Mouse (Mus musculus) liver, adult 2 months (tissue): ENCODE results near the gene Ptprk. TPM values are rescaled to one million over a fixed set of nuclear protein-coding genes. Genes with fewer than 3 reads are reported as not detected.
A peak's percentile ranks its signal among the peaks of the same experiment; 100 is the strongest.

Experiments used
- DNase-seq: peaks from one replicate; pipeline ENCODE4 v3.0.0-alpha.2; 2011; ENCODE audit warnings: low read depth, low spot score; ENCODE audit errors: extremely low read depth
- H3K27ac ChIP-seq: fragments of 200-500 bp; replicated peaks from 2 replicates; pipeline ENCODE4 v1.5.1; 2012; ENCODE audit warnings: low read depth, mild to moderate bottlenecking, control low read depth, inconsistent platforms, low read length; ENCODE audit not compliant: insufficient read depth
- H3K27me3 ChIP-seq: fragments of 200-500 bp; 2 replicates; pipeline ENCODE4 v1.6.1; 2012; ENCODE audit warnings: mild to moderate bottlenecking, moderate library complexity, low read length, inconsistent platforms; ENCODE audit not compliant: control insufficient read depth, insufficient read depth
- H3K36me3 ChIP-seq: fragments of 200-500 bp; 2 replicates; pipeline ENCODE4 v1.6.1; 2012; ENCODE audit warnings: low read length, inconsistent platforms; ENCODE audit not compliant: control insufficient read depth, insufficient read depth
- H3K4me1 ChIP-seq: fragments of 200-500 bp; 2 replicates; pipeline ENCODE4 v1.6.1; 2011; ENCODE audit warnings: low read length; ENCODE audit not compliant: control insufficient read depth, insufficient read depth
- H3K4me3 ChIP-seq: fragments of 200-500 bp; 2 replicates; pipeline ENCODE4 v1.5.1; 2011; ENCODE audit warnings: low read depth, mild to moderate bottlenecking, control low read depth, low read length, moderate library complexity; ENCODE audit not compliant: insufficient read depth
- H3K79me2 ChIP-seq: fragments of 200-500 bp; 2 replicates; pipeline ENCODE4 v1.6.1; 2012; ENCODE audit warnings: inconsistent platforms, mild to moderate bottlenecking, low read length, moderate library complexity; ENCODE audit not compliant: control insufficient read depth, insufficient read depth
- H3K9ac ChIP-seq: fragments of 200-500 bp; 2 replicates; pipeline ENCODE4 v1.6.1; 2012; ENCODE audit warnings: low read depth, mild to moderate bottlenecking, control low read depth, inconsistent platforms, low read length
- CTCF ChIP-seq: fragments of 200-500 bp; IDR thresholded peaks from 2 replicates; pipeline ENCODE4 v1.5.1; 2011; ENCODE audit warnings: low read depth, low read length, control low read depth
- POLR2A ChIP-seq: fragments of 200-500 bp; IDR thresholded peaks from 2 replicates; pipeline ENCODE4 v1.6.1; 2011; ENCODE audit warnings: low read length, control low read depth; ENCODE audit not compliant: insufficient read depth; ENCODE audit errors: extremely low read depth
- WGBS: fragments of 180-500 bp; shearing (Covaris S2); methylation state at CpG from one replicate; pipeline ENCODE4 v1.1.7; 2018; 5-methylcytosine and 5-hydroxymethylcytosine counted together
- polyA plus RNA-seq: library from polyadenylated mRNA; depleted of rRNA; stranded (reverse); fragments of >200 nt; gene quantifications from 2 replicates; pipeline ENCODE4 v1.2.3, GENCODE M21; 2012
- total RNA-seq: library from RNA; depleted of rRNA; stranded (reverse); fragments of >200 nt; gene quantifications from 2 replicates; pipeline ENCODE4 v1.2.3, GENCODE M21; 2014

The Ptprk gene
- total and polyA plus RNA-seq, 2 experiments: 23.2 to 47.5 TPM

- H3K36me3 ChIP-seq: no peaks in the 10 kb centered on the region
Observed at GRCm38 (mm10) chr10:28249047-28249446, 174.4 kb downstream of the Ptprk start.

GRCm38 (mm10) chr10:28251385-28251784 lies 176.8 kb downstream of the Ptprk start:
- H3K79me2 ChIP-seq: peaks cover 10% of the 10 kb centered on the region; the same call in 1 of the 2 replicates
- no peak for DNase-seq
- no peak overlapping the region for H3K9ac ChIP-seq
- 0 out of 2 replicates have a peak, but pooled peaks cover 2% of the 10 kb centered on the region for H3K4me1 ChIP-seq
- H3K4me3 ChIP-seq: no peak overlapping the region
- no peak overlapping the region for H3K27ac ChIP-seq
- no peaks in the 10 kb centered on the region for H3K36me3 ChIP-seq
- 90% methylated on average over 4 of the region's 4 CpGs for WGBS
- H3K27me3 ChIP-seq: no peaks in the 10 kb centered on the region
- TF ChIP-seq POLR2A (no peak), CTCF (no peak)

More at GRCm38 (mm10) chr10:28249047-28249446, 174.4 kb downstream of the Ptprk start:
- DNase-seq: peak; percentile 28
- WGBS: 88% methylated on average over 4 of the region's 4 CpGs
- H3K79me2 ChIP-seq: peaks cover 10% of the 10 kb centered on the region; the same call in 1 of the 2 replicates
- no peak overlapping the region for H3K4me3 ChIP-seq
- H3K27ac ChIP-seq: no peak overlapping the region
- H3K9ac ChIP-seq: no peak overlapping the region
- 0 out of 2 replicates have a peak, but pooled peaks cover 2% of the 10 kb centered on the region for H3K4me1 ChIP-seq
- no peaks in the 10 kb centered on the region for H3K27me3 ChIP-seq
- TF ChIP-seq CTCF (no peak), POLR2A (no peak)

- Histone ChIP-seq H3K4me3 (no peak overlapping the region), H3K9ac (no peak overlapping the region), H3K27ac (no peak overlapping the region), H3K4me1 (peaks cover 2% of the 10 kb centered on the region; the same call in 1 of the 2 replicates), H3K79me2 (peaks cover 8% of the 10 kb centered on the region), H3K36me3 (peaks cover 4% of the 10 kb centered on the region; the same call in 1 of the 2 replicates), H3K27me3 (no peaks in the 10 kb centered on the region)
- TF ChIP-seq POLR2A: no peak
- no peak for TF ChIP-seq CTCF
- 100% methylated on average over 2 of the region's 2 CpGs for WGBS
- DNase-seq: no peak
Observed at GRCm38 (mm10) chr10:28260651-28261050, 186.0 kb downstream of the Ptprk start.

GRCm38 (mm10) chr10:28262159-28262558 lies 187.5 kb downstream of the Ptprk start:
- peak; percentile 95 for DNase-seq
- 21% methylated on average over 3 of the region's 3 CpGs for WGBS
- Histone ChIP-seq H3K79me2 (peaks cover 8% of the 10 kb centered on the region), H3K36me3 (peaks cover 8% of the 10 kb centered on the region), H3K9ac (0 out of 2 replicates have a peak overlapping the region, but pooled peaks have one; percentile 44), H3K27ac (0 out of 2 replicates have a peak overlapping the region, but pooled peaks have one; percentile 62), H3K27me3 (no peaks in the 10 kb centered on the region), H3K4me1 (peaks cover 2% of the 10 kb centered on the region; the same call in 1 of the 2 replicates), H3K4me3 (peak overlapping the region; percentile 16; the same call in 1 of the 2 replicates)
- TF ChIP-seq CTCF (no peak), POLR2A (no peak)

GRCm38 (mm10) chr10:28263546-28263945 lies 188.9 kb downstream of the Ptprk start:
- Histone ChIP-seq H3K79me2 (peaks cover 5% of the 10 kb centered on the region), H3K36me3 (peaks cover 8% of the 10 kb centered on the region), H3K9ac (no peak overlapping the region), H3K27ac (no peak overlapping the region), H3K4me3 (no peak overlapping the region), H3K4me1 (peaks cover 2% of the 10 kb centered on the region; the same call in 1 of the 2 replicates), H3K27me3 (no peaks in the 10 kb centered on the region)
- WGBS: 84% methylated on average over 2 of the region's 2 CpGs
- TF ChIP-seq POLR2A (no peak), CTCF (no peak)
- DNase-seq: no peak

- 88% methylated on average over 4 of the region's 4 CpGs for WGBS
- H3K27me3 ChIP-seq: no peaks in the 10 kb centered on the region
- no peak overlapping the region for H3K4me3 ChIP-seq
- peaks cover 2% of the 10 kb centered on the region; the same call in 1 of the 2 replicates for H3K4me1 ChIP-seq
- H3K36me3 ChIP-seq: peaks cover 7% of the 10 kb centered on the region
- no peak for DNase-seq
- no peaks in the 10 kb centered on the region for H3K79me2 ChIP-seq
- no peak overlapping the region for H3K9ac ChIP-seq
- no peak overlapping the region for H3K27ac ChIP-seq
- TF ChIP-seq POLR2A: no peak
- TF ChIP-seq CTCF: no peak
Observed at GRCm38 (mm10) chr10:28270273-28270672, 195.7 kb downstream of the Ptprk start.
